In genomic region chr11:121441653-121442052, GRCm38 (mm10) we compare ENCODE assay signal across 21 mouse cellular contexts. TPM values are rescaled to one million over a fixed set of nuclear protein-coding genes. Genes with fewer than 3 reads are reported as not detected.
DNase-seq lines count a peak whose midpoint lies in the region; ATAC-seq and TF ChIP-seq lines count a peak whose summit lies in the region.
"Had no signal": no experiment of that assay in that cellular context is flagged by ENCODE, and none has a peak within 500 bp of the region (broad histone marks: within the 10 kb centered on the region; RNA-seq: fewer than 3 reads in every experiment).

No protein-coding gene starts in this region.

- peaks cover 22% of the 10 kb centered on the region; the same call in 1 of the 2 replicates for H3K27me3 ChIP-seq in liver, embryonic 15.5 days
- peaks cover 4% of the 10 kb centered on the region; the same call in 1 of the 2 replicates for H3K27me3 ChIP-seq in liver, postnatal 0 days (ENCODE audit: insufficient read depth, low read length)
- no peaks in the 10 kb centered on the region for H3K27me3 ChIP-seq in intestine, embryonic 16.5 days (replicated peaks; ENCODE audit: control insufficient read depth, insufficient read depth, low read length)
- H3K27me3 ChIP-seq: embryonic facial prominence, embryonic 13.5 days; embryonic facial prominence, embryonic 15.5 days; forebrain, embryonic 13.5 days; forebrain, embryonic 15.5 days had no signal

- no peak for DNase-seq in liver, postnatal 0 days
- peak; percentile 25 for DNase-seq in Muller cell, postnatal 12 days (ENCODE audit: inconsistent ontology term)
- no peak for DNase-seq in heart, adult 18-20 months
- DNase-seq: adrenal gland, adult 2 months; adrenal gland, postnatal 10 days; adrenal gland, postnatal 25 days; B cell, adult 2 months; cerebellum, adult 11 months; cerebellum, adult 8-10 months; cerebellum, postnatal 36 days; embryo, embryonic 11 days; forebrain, postnatal 0 days had no signal

- WGBS in liver, embryonic 15.5 days (ENCODE audit: insufficient replicate concordance): 82% methylated on average over 4 of the region's 4 CpGs
- WGBS in liver, postnatal 0 days (ENCODE audit: insufficient replicate concordance): 80% methylated on average over 4 of the region's 4 CpGs
- 90% methylated on average over 4 of the region's 4 CpGs for WGBS in intestine, embryonic 16.5 days

- H3K4me2 ChIP-seq in liver, embryonic 15.5 days: no peak overlapping the region
- no peak overlapping the region for H3K4me2 ChIP-seq in liver, postnatal 0 days (ENCODE audit: low read depth, low read length)
- no peak overlapping the region for H3K4me2 ChIP-seq in intestine, embryonic 16.5 days (ENCODE audit: low read depth, low read length)
- H3K4me2 ChIP-seq: embryonic facial prominence, embryonic 13.5 days; embryonic facial prominence, embryonic 15.5 days; forebrain, embryonic 13.5 days; forebrain, embryonic 15.5 days had no signal

- no peak overlapping the region for H3K9ac ChIP-seq in liver, embryonic 15.5 days
- no peak overlapping the region for H3K9ac ChIP-seq in liver, postnatal 0 days (replicated peaks)
- no peak overlapping the region for H3K9ac ChIP-seq in intestine, embryonic 16.5 days (ENCODE audit: low read depth, low read length)
- H3K9ac ChIP-seq: embryonic facial prominence, embryonic 13.5 days; embryonic facial prominence, embryonic 15.5 days; forebrain, embryonic 13.5 days; forebrain, embryonic 15.5 days; forebrain, postnatal 0 days had no signal

- ATAC-seq in liver, embryonic 15.5 days (ENCODE audit: insufficient read depth): no peak
- ATAC-seq in liver, postnatal 0 days: no peak
- no peak for ATAC-seq in intestine, embryonic 16.5 days
- ATAC-seq: CD4-positive, CD25-positive, alpha-beta regulatory T cell, adult 4 months; forebrain, embryonic 13.5 days; forebrain, embryonic 15.5 days; forebrain, postnatal 0 days had no signal

- H3K27ac ChIP-seq in liver, embryonic 15.5 days (replicated peaks): 0 out of 2 replicates have a peak overlapping the region, but pooled peaks have one; percentile 6
- H3K27ac ChIP-seq in liver, postnatal 0 days (ENCODE audit: low read depth): no peak overlapping the region
- no peak overlapping the region for H3K27ac ChIP-seq in intestine, embryonic 16.5 days (ENCODE audit: low read length)
- H3K27ac ChIP-seq: embryonic facial prominence, embryonic 13.5 days; embryonic facial prominence, embryonic 15.5 days; forebrain, embryonic 13.5 days; forebrain, embryonic 15.5 days had no signal

- no peak for TF ChIP-seq CTCF in liver, postnatal 0 days (IDR thresholded peaks at IDR 0.05; ENCODE audit: low read depth)

- no peak for TF ChIP-seq EP300 in liver, postnatal 0 days (IDR thresholded peaks at IDR 0.05; ENCODE audit: low read depth)

- peaks cover 48% of the 10 kb centered on the region for H3K4me1 ChIP-seq in liver, embryonic 15.5 days (replicated peaks)
- H3K4me1 ChIP-seq in liver, postnatal 0 days (ENCODE audit: insufficient read depth): peaks cover 10% of the 10 kb centered on the region; the same call in 1 of the 2 replicates
- no peaks in the 10 kb centered on the region for H3K4me1 ChIP-seq in intestine, embryonic 16.5 days (ENCODE audit: control insufficient read depth, insufficient read depth, low read length)
- H3K4me1 ChIP-seq: embryonic facial prominence, embryonic 15.5 days; forebrain, embryonic 13.5 days; forebrain, embryonic 15.5 days had no signal

- H3K4me3 ChIP-seq in liver, embryonic 15.5 days (replicated peaks): no peak overlapping the region
- H3K4me3 ChIP-seq in liver, postnatal 0 days (ENCODE audit: low read depth, low read length): no peak overlapping the region
- no peak overlapping the region for H3K4me3 ChIP-seq in intestine, embryonic 16.5 days (ENCODE audit: low read length)
- H3K4me3 ChIP-seq: embryonic facial prominence, embryonic 13.5 days; embryonic facial prominence, embryonic 15.5 days; forebrain, embryonic 13.5 days; forebrain, embryonic 15.5 days had no signal

- no peaks in the 10 kb centered on the region for H3K9me3 ChIP-seq in liver, embryonic 15.5 days (replicated peaks)
- H3K9me3 ChIP-seq in liver, postnatal 0 days (ENCODE audit: low read length): no peaks in the 10 kb centered on the region
- H3K9me3 ChIP-seq in intestine, embryonic 16.5 days (ENCODE audit: control insufficient read depth, low read length): no peaks in the 10 kb centered on the region
- H3K9me3 ChIP-seq: embryonic facial prominence, embryonic 13.5 days; embryonic facial prominence, embryonic 15.5 days; forebrain, embryonic 13.5 days; forebrain, embryonic 15.5 days; G1E had no signal

- H3K36me3 ChIP-seq in liver, embryonic 15.5 days (replicated peaks): peaks cover 68% of the 10 kb centered on the region
- H3K36me3 ChIP-seq in liver, postnatal 0 days (replicated peaks; ENCODE audit: insufficient read depth, low read length): no peaks in the 10 kb centered on the region; the same call in 1 of the 2 replicates
- no peaks in the 10 kb centered on the region for H3K36me3 ChIP-seq in intestine, embryonic 16.5 days (ENCODE audit: control insufficient read depth, insufficient read depth, low read length)
- H3K36me3 ChIP-seq: embryonic facial prominence, embryonic 13.5 days; embryonic facial prominence, embryonic 15.5 days; forebrain, embryonic 15.5 days; G1E had no signal

RNA-seq across cellular contexts. Expression of gene Fn3k, which starts 6.9 kb away (rescaled TPM):
- polyA plus RNA-seq in liver, embryonic 15.5 days (2015; fragmentation: Nextera tagmentation; extraction: Ambion mirVana): 43.7 and 46.6 TPM in 2 replicates
- 14.6 and 19.2 TPM in 2 replicates for polyA plus RNA-seq in liver, postnatal 0 days (2015; fragmentation: Nextera tagmentation; extraction: Ambion mirVana)
- 10 to 100 TPM; 27.8 to 33.3 TPM for total RNA-seq in heart, adult 18-20 months (2021)
- 1.6 and 1.8 TPM in 2 replicates for polyA plus RNA-seq in intestine, embryonic 16.5 days (2015; fragmentation: Nextera tagmentation; extraction: Ambion mirVana)
- polyA plus RNA-seq: CD4-positive, CD25-positive, alpha-beta regulatory T cell, adult 4 months had no signal

RNA-seq across cellular contexts. Expression of gene Tbcd, which starts 10.1 kb away (rescaled TPM):
- 20.2 and 22.7 TPM in 2 replicates for polyA plus RNA-seq in liver, embryonic 15.5 days (2015; fragmentation: Nextera tagmentation; extraction: Ambion mirVana)
- 20.0 and 21.2 TPM in 2 replicates for polyA plus RNA-seq in liver, postnatal 0 days (2015; fragmentation: Nextera tagmentation; extraction: Ambion mirVana)
- total RNA-seq in heart, adult 18-20 months (2021): 10 to 100 TPM; 12.0 to 12.7 TPM
- 35.3 and 36.7 TPM in 2 replicates for polyA plus RNA-seq in intestine, embryonic 16.5 days (2015; fragmentation: Nextera tagmentation; extraction: Ambion mirVana)

RNA-seq across cellular contexts. Expression of gene Fn3krp, which starts 20.5 kb away (rescaled TPM):
- polyA plus RNA-seq in liver, embryonic 15.5 days (2015; fragmentation: Nextera tagmentation; extraction: Ambion mirVana): 27.3 and 28.1 TPM in 2 replicates
- 12.2 and 14.6 TPM in 2 replicates for polyA plus RNA-seq in liver, postnatal 0 days (2015; fragmentation: Nextera tagmentation; extraction: Ambion mirVana)
- 1 to 10 TPM; 6.0 to 6.9 TPM for total RNA-seq in heart, adult 18-20 months (2021)
- polyA plus RNA-seq in intestine, embryonic 16.5 days (2015; fragmentation: Nextera tagmentation; extraction: Ambion mirVana): 3.8 and 5.3 TPM in 2 replicates

RNA-seq across cellular contexts. Expression of gene Rab40b, which starts 53.6 kb away (rescaled TPM):
- polyA plus RNA-seq in liver, embryonic 15.5 days (2015; fragmentation: Nextera tagmentation; extraction: Ambion mirVana): 1.3 and 1.4 TPM in 2 replicates
- 0.58 and 0.60 TPM in 2 replicates for polyA plus RNA-seq in liver, postnatal 0 days (2015; fragmentation: Nextera tagmentation; extraction: Ambion mirVana)
- total RNA-seq in heart, adult 18-20 months (2021): 1 to 10 TPM; 2.0 to 2.1 TPM
- polyA plus RNA-seq in intestine, embryonic 16.5 days (2015; fragmentation: Nextera tagmentation; extraction: Ambion mirVana): 5.0 and 5.1 TPM in 2 replicates
- total RNA-seq: CH12.LX, G1E had no signal
- polyA plus RNA-seq: CD4-positive, CD25-positive, alpha-beta regulatory T cell, adult 4 months; G1E had no signal
